Mouse (Mus musculus) MEL (cell line): Measurements from ENCODE around the gene Srxn1. TPM values are rescaled to one million over a fixed set of nuclear protein-coding genes. Genes with fewer than 3 reads are reported as not detected.

Experiments used
- DNase-seq: peaks from one replicate; pipeline ENCODE4 v3.0.0; 2011; ENCODE audit warnings: low read depth, low spot score
- H3K27ac ChIP-seq: 2 replicates; pipeline ENCODE4 v1.5.1; 2012; ENCODE audit warnings: low read depth, mild to moderate bottlenecking, control low read depth, low read length, moderate library complexity; ENCODE audit not compliant: control insufficient read depth
- H3K27me3 ChIP-seq, 2 experiments: fragments of 150-350 bp in 1 of 2; sonication (generic) in 1 of 2; 2 replicates each; pipeline ENCODE4 v1.6.1; 2012; ENCODE audit warnings: low read length in 2 of 2, mild to moderate bottlenecking in 2 of 2, improper control_type of control experiment in 1 of 2, moderate library complexity in 1 of 2; ENCODE audit not compliant: insufficient read depth in 2 of 2, control insufficient read depth in 1 of 2
- H3K36me3 ChIP-seq, 2 experiments: 2 replicates each; pipeline ENCODE4 v1.6.1; 2012 to 2014; ENCODE audit warnings: low read length in 2 of 2, improper control_type of control experiment in 1 of 2, inconsistent platforms in 1 of 2, mild to moderate bottlenecking in 1 of 2; ENCODE audit not compliant: insufficient read depth in 2 of 2, control insufficient read depth in 1 of 2
- H3K4me1 ChIP-seq, 2 experiments: fragments of 150-350 bp in 1 of 2; sonication (generic) in 1 of 2; 2 replicates each; pipeline ENCODE4 v1.6.1; 2012; ENCODE audit warnings: low read length in 2 of 2, improper control_type of control experiment in 1 of 2, mild to moderate bottlenecking in 1 of 2; ENCODE audit not compliant: insufficient read depth in 2 of 2, control insufficient read depth in 1 of 2
- H3K4me3 ChIP-seq, 2 experiments: fragments of 150-350 bp in 1 of 2; sonication (generic) in 1 of 2; 2 replicates each; pipeline ENCODE4 v1.5.1; 2012; ENCODE audit warnings: low read depth in 2 of 2, low read length in 2 of 2, mild to moderate bottlenecking in 2 of 2, moderate library complexity in 2 of 2, control low read depth in 1 of 2, improper control_type of control experiment in 1 of 2; ENCODE audit not compliant: control insufficient read depth in 1 of 2, insufficient read depth in 1 of 2
- H3K79me2 ChIP-seq: 2 replicates; pipeline ENCODE4 v1.6.1; 2012; ENCODE audit warnings: mild to moderate bottlenecking, low read length, moderate library complexity; ENCODE audit not compliant: control insufficient read depth, poor library complexity, insufficient read depth
- H3K9ac ChIP-seq: 2 replicates; pipeline ENCODE4 v1.6.1; 2012; ENCODE audit warnings: low read depth, mild to moderate bottlenecking, control low read depth, low read length, moderate library complexity; ENCODE audit not compliant: control insufficient read depth, poor library complexity, severe bottlenecking
- H3K9me3 ChIP-seq: fragments of 150-350 bp; sonication (generic); replicated peaks from 2 replicates; pipeline ENCODE4 v1.6.1; 2012; ENCODE audit warnings: mild to moderate bottlenecking, low read length, improper control_type of control experiment, moderate library complexity; ENCODE audit not compliant: insufficient read depth
- BHLHE40 ChIP-seq: IDR thresholded peaks from 2 replicates; pipeline ENCODE4 v1.6.1; 2012; ENCODE audit warnings: low read depth, mild to moderate bottlenecking, inconsistent platforms, low read length, improper control_type of control experiment, borderline replicate concordance
- E2F4 ChIP-seq: IDR thresholded peaks from 2 replicates; pipeline ENCODE4 v1.6.1; 2011; ENCODE audit warnings: low read depth, low read length, improper control_type of control experiment, borderline replicate concordance
- EP300 ChIP-seq, 2 experiments: IDR thresholded peaks; 2 replicates each; pipeline ENCODE4 v1.6.1; 2011; ENCODE audit warnings: improper control_type of control experiment in 2 of 2, low read length in 2 of 2, low read depth in 1 of 2, mild to moderate bottlenecking in 1 of 2
- ETS1 ChIP-seq: IDR thresholded peaks from 2 replicates; pipeline ENCODE4 v1.6.1; 2012; ENCODE audit warnings: low read depth, mild to moderate bottlenecking, inconsistent platforms, low read length, improper control_type of control experiment, moderate library complexity
- GATA1 ChIP-seq: IDR thresholded peaks from 2 replicates; pipeline ENCODE4 v1.6.1; 2011; ENCODE audit warnings: low read depth, low read length, improper control_type of control experiment
- HCFC1 ChIP-seq: IDR thresholded peaks from 2 replicates; pipeline ENCODE4 v1.6.1; 2012; ENCODE audit warnings: low read depth, mild to moderate bottlenecking, inconsistent platforms, low read length, improper control_type of control experiment, moderate library complexity
- MAFK ChIP-seq: IDR thresholded peaks from 2 replicates; pipeline ENCODE4 v1.6.1; 2011; ENCODE audit warnings: low read depth, mild to moderate bottlenecking, low read length, improper control_type of control experiment, borderline replicate concordance
- MAX ChIP-seq: IDR thresholded peaks from 2 replicates; pipeline ENCODE4 v1.6.1; 2011; ENCODE audit warnings: low read length, improper control_type of control experiment
- MAZ ChIP-seq: IDR thresholded peaks from 2 replicates; pipeline ENCODE4 v1.6.1; 2012; ENCODE audit warnings: low read depth, mild to moderate bottlenecking, inconsistent platforms, low read length, improper control_type of control experiment
- MEF2A ChIP-seq: IDR thresholded peaks from 2 replicates; pipeline ENCODE4 v1.6.1; 2014; ENCODE audit warnings: low read depth, mild to moderate bottlenecking, inconsistent platforms, low read length, improper control_type of control experiment; ENCODE audit not compliant: poor library complexity, insufficient replicate concordance, severe bottlenecking; ENCODE audit errors: extremely low read depth
- MXI1 ChIP-seq: IDR thresholded peaks from 2 replicates; pipeline ENCODE4 v1.6.1; 2011; ENCODE audit warnings: mild to moderate bottlenecking, low read depth, low read length, improper control_type of control experiment
- MYB ChIP-seq: IDR thresholded peaks from 2 replicates; pipeline ENCODE4 v1.6.1; 2011; ENCODE audit warnings: mild to moderate bottlenecking, low read depth, low read length, improper control_type of control experiment
- MYC ChIP-seq: IDR thresholded peaks from 2 replicates; pipeline ENCODE4 v1.6.1; 2011; ENCODE audit warnings: low read depth, mild to moderate bottlenecking, low read length, improper control_type of control experiment, moderate library complexity
- POLR2A ChIP-seq, 2 experiments: IDR thresholded peaks; 2 replicates each; pipeline ENCODE4 v1.6.1; 2011 to 2012; ENCODE audit warnings: low read length in 2 of 2, mild to moderate bottlenecking in 2 of 2, control low read depth in 1 of 2, improper control_type of control experiment in 1 of 2, low read depth in 1 of 2, moderate library complexity in 1 of 2; ENCODE audit not compliant: control insufficient read depth in 1 of 2, insufficient read depth in 1 of 2, poor library complexity in 1 of 2
- RCOR1 ChIP-seq: IDR thresholded peaks from 2 replicates; pipeline ENCODE4 v1.6.1; 2012; ENCODE audit warnings: low read depth, mild to moderate bottlenecking, inconsistent platforms, low read length, improper control_type of control experiment
- SIN3A ChIP-seq: IDR thresholded peaks from 2 replicates; pipeline ENCODE4 v1.6.1; 2012; ENCODE audit warnings: low read length, improper control_type of control experiment, inconsistent platforms
- TAL1 ChIP-seq: IDR thresholded peaks from 2 replicates; pipeline ENCODE4 v1.6.1; 2012; ENCODE audit warnings: mild to moderate bottlenecking, inconsistent platforms, low read length, moderate library complexity, mixed read lengths
- TBP ChIP-seq: IDR thresholded peaks from 2 replicates; pipeline ENCODE4 v1.8.0; 2011; ENCODE audit warnings: low read depth, low read length, improper control_type of control experiment
- TCF12 ChIP-seq: IDR thresholded peaks from 2 replicates; pipeline ENCODE4 v1.6.1; 2014; ENCODE audit warnings: low read depth, mild to moderate bottlenecking, inconsistent platforms, low read length, improper control_type of control experiment, moderate library complexity
- ZC3H11A ChIP-seq: IDR thresholded peaks from 2 replicates; pipeline ENCODE4 v1.6.1; 2012; ENCODE audit warnings: low read depth, mild to moderate bottlenecking, inconsistent platforms, low read length, improper control_type of control experiment
- ZKSCAN1 ChIP-seq: IDR thresholded peaks from 2 replicates; pipeline ENCODE4 v1.6.1; 2012; ENCODE audit warnings: low read depth, mild to moderate bottlenecking, inconsistent platforms, low read length, improper control_type of control experiment, moderate library complexity
- ZMIZ1 ChIP-seq: IDR thresholded peaks from 2 replicates; pipeline ENCODE4 v1.6.1; 2012; ENCODE audit warnings: low read depth, mild to moderate bottlenecking, inconsistent platforms, low read length, improper control_type of control experiment, moderate library complexity
- polyA plus RNA-seq, 2 experiments: library from polyadenylated mRNA; stranded (reverse) in 1 of 2; unstranded in 1 of 2; fragments of >175 nt in 1 of 2; fragments of >200 nt in 1 of 2; gene quantifications; 2 replicates each; pipeline versions ENCODE4 v1.2.1 to v1.2.4; 2012; ENCODE audit warnings: low replicate concordance in 2 of 2, low read depth in 1 of 2; ENCODE audit not compliant: insufficient read length in 2 of 2, insufficient read depth in 1 of 2, missing spikeins in 1 of 2
- total RNA-seq: library from RNA; depleted of rRNA; stranded (reverse); fragments of 300-350 nt; gene quantifications from 2 replicates; pipeline ENCODE4 v1.2.3, GENCODE M21; 2012

Srxn1 gene
- total and polyA plus RNA-seq, 3 experiments, result 31.3 to 48.6 TPM; not detected in 1

DNA sequence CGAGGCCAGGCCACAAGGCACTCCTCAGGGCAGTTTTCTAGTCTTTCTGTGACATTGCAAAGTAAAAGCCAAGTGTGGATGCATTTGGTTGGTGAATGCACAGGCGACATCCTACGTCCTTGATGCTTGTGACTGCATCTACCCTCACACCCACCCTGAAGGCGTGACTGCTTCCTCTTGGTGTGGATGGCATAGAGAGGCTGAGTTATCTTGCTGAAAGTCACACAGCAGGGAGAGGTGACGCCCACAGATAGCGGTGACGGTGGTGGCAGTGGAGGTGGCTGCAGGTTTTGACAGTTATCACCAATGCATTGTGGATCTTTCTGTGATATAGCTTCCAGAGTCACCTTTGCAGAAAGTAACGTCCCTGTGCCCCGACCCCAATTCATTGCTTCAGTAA lies 17.6 kb downstream of the Srxn1 start:
- peak overlapping the region in 1 of 2 experiments; percentile 25; a peak in 2 of 4 replicates for H3K4me3 ChIP-seq
- DNase-seq, result peak; percentile 94
- TF ChIP-seq ZMIZ1 (no peak), MYC (peak; percentile 52), MAFK (peak; percentile 39; the same call in 1 of the 2 replicates), ETS1 (peak; percentile 90), SIN3A (peak; percentile 76), MEF2A (no peak), TAL1 (peak; percentile 80), MYB (peak; percentile 75), MXI1 (peak; percentile 88), ZKSCAN1 (no peak), ZC3H11A (no peak), HCFC1 (peak; percentile 67; the same call in 1 of the 2 replicates), MAZ (0 out of 2 replicates have a peak, but pooled peaks have one; percentile 26), TBP (peak; percentile 77), EP300 (IDR thresholded peaks at IDR 0.05; ENCODE audit: low read depth in 1 of 2, low read length in 2 of 2) (peak; percentile 92 to 96), BHLHE40 (peak; percentile 66; the same call in 1 of the 2 replicates), MAX (peak; percentile 58; the same call in 1 of the 2 replicates), RCOR1 (peak; percentile 79), GATA1 (peak; percentile 94), POLR2A (IDR thresholded peaks at IDR 0.05; ENCODE audit: control insufficient read depth in 1 of 2, insufficient read depth in 1 of 2, low read depth in 1 of 2, low read length in 2 of 2, poor library complexity in 1 of 2) (peak in 1 of 2 experiments; percentile 43; a peak in 1 of 4 replicates), E2F4 (no peak), TCF12 (peak; percentile 95)
- H3K9ac ChIP-seq, result peak overlapping the region; percentile 10
- peaks cover 0 to 18% of the 10 kb centered on the region in 2 experiments; a peak in 2 of 4 replicates for H3K36me3 ChIP-seq
- peaks cover 14 to 29% of the 10 kb centered on the region in 2 experiments for H3K4me1 ChIP-seq
- H3K9me3 ChIP-seq, result no peaks in the 10 kb centered on the region
- no peaks in the 10 kb centered on the region for H3K27me3 ChIP-seq
- peak overlapping the region; percentile 88 for H3K27ac ChIP-seq
- H3K79me2 ChIP-seq, result no peaks in the 10 kb centered on the region
